Mouse (Mus musculus) leukemia stem cell, adult 10-12 weeks (primary cell): ENCODE results near the gene Notch3. TPM values are rescaled to one million over a fixed set of nuclear protein-coding genes. Genes with fewer than 3 reads are reported as not detected.

Experiments used
- polyA plus RNA-seq: library from polyadenylated mRNA; stranded (reverse); fragments of >175 nt; gene quantifications from 2 replicates; pipeline ENCODE4 v1.2.3, GENCODE M21; 2012; ENCODE audit warnings: low replicate concordance

The Notch3 gene
- polyA plus RNA-seq = 1.0 and 1.5 TPM in 2 replicates

DNA sequence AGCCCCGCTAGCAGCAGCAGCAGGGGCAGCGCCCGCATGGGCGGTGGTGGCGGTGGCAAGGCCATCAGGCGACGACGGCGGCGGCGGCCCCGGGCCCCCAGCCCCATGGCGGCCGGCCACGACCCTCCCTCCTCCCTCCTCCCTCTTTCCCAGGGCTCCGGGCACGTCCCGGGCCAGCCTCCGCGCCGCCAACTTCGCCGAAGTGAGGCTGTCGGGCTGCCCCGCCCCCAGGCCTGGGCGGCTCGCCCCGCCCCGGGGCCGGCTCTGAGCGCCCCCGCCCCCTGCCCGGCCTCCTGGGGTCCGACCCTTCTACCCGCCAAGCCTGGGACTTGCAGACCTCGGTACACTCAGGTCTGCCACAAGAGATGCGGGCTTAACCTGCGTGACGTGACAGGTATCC is at the start of gene Notch3:
Gene Notch3, minus strand, starts transcription at position 166 of the 400 bp plus-strand sequence.

GRCm38 (mm10) chr17:32188863-32189636 is 22.4 kb upstream of the Notch3 start, which contains the start of gene Ephx3:
Gene Ephx3 (minus strand): TSS chr17:32189549.

Other genes with a start within 250 kb of the Notch3 start
- 282 and 467 TPM in 2 replicates for gene Rrp1b, start 130.8 kb downstream of the Notch3 start, polyA plus RNA-seq
- gene Hsf2bp, start 130.5 kb downstream of the Notch3 start, polyA plus RNA-seq = not detected in 2 replicates
- gene Ephx3, start 22.7 kb upstream of the Notch3 start, polyA plus RNA-seq = 0.07 TPM in 1 of 2 replicates, not detected in the other
- gene Brd4, start 117.9 kb upstream of the Notch3 start, polyA plus RNA-seq = 177 and 236 TPM in 2 replicates
- 250 and 496 TPM in 2 replicates for gene Akap8, start 154.4 kb upstream of the Notch3 start, polyA plus RNA-seq
- gene Akap8l, start 183.8 kb upstream of the Notch3 start, polyA plus RNA-seq = 123 and 402 TPM in 2 replicates
- gene Wiz, start 222.6 kb upstream of the Notch3 start, polyA plus RNA-seq = 69.2 and 91.8 TPM in 2 replicates
- gene Rasal3, start 236.7 kb upstream of the Notch3 start, polyA plus RNA-seq = 38.0 and 174 TPM in 2 replicates